Mouse (Mus musculus): ENCODE measurements at regions not wholly inside any gene's neighbourhood (a gene's known extent, or its start where the extent isn't known, plus 50 kb on each side); places are given as distances from the start of the nearest gene placed in this dataset.

GRCm38 (mm10) chr10:84055402-84056167, 332.9 kb downstream of the 1500009L16Rik start:
- ATAC-seq (replicated peaks; ENCODE audit: insufficient number of reproducible peaks, low FRiP score, low TSS enrichment, low read depth) (no peak), DNase-seq (ENCODE audit: low spot score) (no peak)
- Histone ChIP-seq H3K36me3 (replicated peaks; ENCODE audit: control insufficient read depth, insufficient read depth, low read depth, low read length) (no peaks in the 10 kb centered on the region), H3K4me3 (ENCODE audit: low read depth, low read length) (no peak overlapping the region), H3K4me2 (ENCODE audit: low read depth, low read length) (no peak overlapping the region), H3K4me1 (ENCODE audit: control insufficient read depth, insufficient read depth, low read length) (no peaks in the 10 kb centered on the region; the same call in 1 of the 2 replicates), H3K27me3 (ENCODE audit: control insufficient read depth, insufficient read depth, low read length) (no peaks in the 10 kb centered on the region), H3K9me3 (replicated peaks; ENCODE audit: control insufficient read depth, low read length) (no peaks in the 10 kb centered on the region), H3K9ac (replicated peaks; ENCODE audit: low read length) (no peak overlapping the region), H3K27ac (replicated peaks; ENCODE audit: low read depth, low read length) (no peak overlapping the region)
- WGBS: 61% methylated on average over 10 of the region's 10 CpGs

GRCm38 (mm10) chr10:84056323-84057169, 333.9 kb downstream of the 1500009L16Rik start:
- H3K36me3 ChIP-seq (replicated peaks; ENCODE audit: control insufficient read depth, insufficient read depth, low read depth, low read length): no peaks in the 10 kb centered on the region
- 87% methylated on average over 14 of the region's 14 CpGs for WGBS
- H3K4me1 ChIP-seq (ENCODE audit: control insufficient read depth, insufficient read depth, low read length): no peaks in the 10 kb centered on the region; the same call in none of the 2 replicates
- ATAC-seq (replicated peaks; ENCODE audit: insufficient number of reproducible peaks, low FRiP score, low TSS enrichment, low read depth) (no peak; the same call in 1 of the 2 replicates), DNase-seq (ENCODE audit: low spot score) (no peak)
- no peak overlapping the region for H3K4me2 ChIP-seq (ENCODE audit: low read depth, low read length)
- no peaks in the 10 kb centered on the region for H3K27me3 ChIP-seq (ENCODE audit: control insufficient read depth, insufficient read depth, low read length)
- no peak overlapping the region for H3K9ac ChIP-seq (replicated peaks; ENCODE audit: low read length)
- no peak overlapping the region for H3K27ac ChIP-seq (replicated peaks; ENCODE audit: low read depth, low read length)
- no peak overlapping the region for H3K4me3 ChIP-seq (ENCODE audit: low read depth, low read length)
- H3K9me3 ChIP-seq (replicated peaks; ENCODE audit: control insufficient read depth, low read length): no peaks in the 10 kb centered on the region

GRCm38 (mm10) chr10:84058301-84058700, 335.6 kb downstream of the 1500009L16Rik start:
- no peaks in the 10 kb centered on the region for H3K27me3 ChIP-seq (ENCODE audit: control insufficient read depth, insufficient read depth, low read length)
- H3K36me3 ChIP-seq (replicated peaks; ENCODE audit: control insufficient read depth, insufficient read depth, low read depth, low read length): no peaks in the 10 kb centered on the region
- H3K9ac ChIP-seq (replicated peaks; ENCODE audit: low read length): no peak overlapping the region
- H3K9me3 ChIP-seq (replicated peaks; ENCODE audit: control insufficient read depth, low read length): no peaks in the 10 kb centered on the region
- H3K4me2 ChIP-seq (ENCODE audit: low read depth, low read length): no peak overlapping the region
- H3K4me3 ChIP-seq (ENCODE audit: low read depth, low read length): no peak overlapping the region
- ATAC-seq (replicated peaks; ENCODE audit: insufficient number of reproducible peaks, low FRiP score, low TSS enrichment, low read depth) (no peak), DNase-seq (ENCODE audit: low spot score) (no peak)
- no peak overlapping the region for H3K27ac ChIP-seq (replicated peaks; ENCODE audit: low read depth, low read length)
- no peaks in the 10 kb centered on the region; the same call in none of the 2 replicates for H3K4me1 ChIP-seq (ENCODE audit: control insufficient read depth, insufficient read depth, low read length)
- WGBS: 91% methylated on average over 2 of the region's 2 CpGs

GRCm38 (mm10) chr10:84059646-84060491, 337.2 kb downstream of the 1500009L16Rik start:
- H3K9me3 ChIP-seq (replicated peaks; ENCODE audit: control insufficient read depth, low read length): no peaks in the 10 kb centered on the region
- no peak overlapping the region for H3K9ac ChIP-seq (replicated peaks; ENCODE audit: low read length)
- H3K36me3 ChIP-seq (replicated peaks; ENCODE audit: control insufficient read depth, insufficient read depth, low read depth, low read length): no peaks in the 10 kb centered on the region
- H3K4me1 ChIP-seq (ENCODE audit: control insufficient read depth, insufficient read depth, low read length): no peaks in the 10 kb centered on the region; the same call in none of the 2 replicates
- no peak for ATAC-seq (replicated peaks; ENCODE audit: insufficient number of reproducible peaks, low FRiP score, low TSS enrichment, low read depth)
- no peak for DNase-seq (ENCODE audit: low spot score)
- no peak overlapping the region for H3K4me2 ChIP-seq (ENCODE audit: low read depth, low read length)
- no peak overlapping the region for H3K4me3 ChIP-seq (ENCODE audit: low read depth, low read length)
- H3K27ac ChIP-seq (replicated peaks; ENCODE audit: low read depth, low read length): no peak overlapping the region
- H3K27me3 ChIP-seq (ENCODE audit: control insufficient read depth, insufficient read depth, low read length): no peaks in the 10 kb centered on the region
- WGBS: 63% methylated on average over 9 of the region's 9 CpGs

- H3K4me1 ChIP-seq (ENCODE audit: control insufficient read depth, insufficient read depth, low read length): no peaks in the 10 kb centered on the region; the same call in 1 of the 2 replicates
- H3K9ac ChIP-seq (replicated peaks; ENCODE audit: low read length): no peak overlapping the region
- H3K4me2 ChIP-seq (ENCODE audit: low read depth, low read length): no peak overlapping the region
Measured at GRCm38 (mm10) chr10:84060492-84061218, 338.0 kb downstream of the 1500009L16Rik start.

GRCm38 (mm10) chr10:84067052-84067650, 344.5 kb downstream of the 1500009L16Rik start:
- Histone ChIP-seq H3K27ac (replicated peaks; ENCODE audit: low read depth, low read length) (no peak overlapping the region), H3K36me3 (replicated peaks; ENCODE audit: control insufficient read depth, insufficient read depth, low read depth, low read length) (no peaks in the 10 kb centered on the region), H3K27me3 (ENCODE audit: control insufficient read depth, insufficient read depth, low read length) (no peaks in the 10 kb centered on the region), H3K9ac (replicated peaks; ENCODE audit: low read length) (no peak overlapping the region), H3K4me2 (ENCODE audit: low read depth, low read length) (no peak overlapping the region), H3K9me3 (replicated peaks; ENCODE audit: control insufficient read depth, low read length) (no peaks in the 10 kb centered on the region), H3K4me1 (ENCODE audit: control insufficient read depth, insufficient read depth, low read length) (no peaks in the 10 kb centered on the region), H3K4me3 (ENCODE audit: low read depth, low read length) (no peak overlapping the region)
- 67% methylated on average over 4 of the region's 4 CpGs for WGBS
- ATAC-seq (replicated peaks; ENCODE audit: insufficient number of reproducible peaks, low FRiP score, low TSS enrichment, low read depth): no peak
- DNase-seq (ENCODE audit: low spot score): no peak

More at GRCm38 (mm10) chr10:84060492-84061218, 338.0 kb downstream of the 1500009L16Rik start:
- Histone ChIP-seq H3K27me3 (ENCODE audit: control insufficient read depth, insufficient read depth, low read length) (no peaks in the 10 kb centered on the region), H3K36me3 (replicated peaks; ENCODE audit: control insufficient read depth, insufficient read depth, low read depth, low read length) (no peaks in the 10 kb centered on the region), H3K27ac (replicated peaks; ENCODE audit: low read depth, low read length) (no peak overlapping the region), H3K9me3 (replicated peaks; ENCODE audit: control insufficient read depth, low read length) (no peaks in the 10 kb centered on the region), H3K4me3 (ENCODE audit: low read depth, low read length) (no peak overlapping the region)
- 35% methylated on average over 7 of the region's 7 CpGs for WGBS
- ATAC-seq (replicated peaks; ENCODE audit: insufficient number of reproducible peaks, low FRiP score, low TSS enrichment, low read depth) (0 out of 2 replicates have a peak, but pooled peaks have one; percentile 52), DNase-seq (ENCODE audit: low spot score) (no peak)

GRCm38 (mm10) chr10:84069806-84070205, 347.1 kb downstream of the 1500009L16Rik start:
- Histone ChIP-seq H3K9ac (replicated peaks; ENCODE audit: low read length) (no peak overlapping the region), H3K4me3 (ENCODE audit: low read depth, low read length) (no peak overlapping the region), H3K4me2 (ENCODE audit: low read depth, low read length) (no peak overlapping the region), H3K27me3 (ENCODE audit: control insufficient read depth, insufficient read depth, low read length) (no peaks in the 10 kb centered on the region), H3K27ac (replicated peaks; ENCODE audit: low read depth, low read length) (no peak overlapping the region), H3K36me3 (replicated peaks; ENCODE audit: control insufficient read depth, insufficient read depth, low read depth, low read length) (no peaks in the 10 kb centered on the region), H3K4me1 (ENCODE audit: control insufficient read depth, insufficient read depth, low read length) (no peaks in the 10 kb centered on the region), H3K9me3 (replicated peaks; ENCODE audit: control insufficient read depth, low read length) (no peaks in the 10 kb centered on the region)
- ATAC-seq (replicated peaks; ENCODE audit: insufficient number of reproducible peaks, low FRiP score, low TSS enrichment, low read depth) (no peak), DNase-seq (ENCODE audit: low spot score) (no peak)
- WGBS: 91% methylated on average over 9 of the region's 9 CpGs

Measured in embryonic facial prominence, embryonic 11.5 days (tissue).